Mouse (Mus musculus): ENCODE data around the gene Ppfia4.

- TF ChIP-seq CTCF (IDR thresholded peaks at IDR 0.05; ENCODE audit: low read depth) (no peak), EP300 (optimal IDR thresholded peaks at IDR 0.05) (no peak)
These were observed 24.7 kb upstream of the Ppfia4 start for GRCm38 (mm10) chr1:134357461-134357860.
